In genomic region chr9:63129641-63130041, GRCm38 (mm10) we compare ENCODE assay signal across 21 mouse cellular contexts. TPM values are rescaled to one million over a fixed set of nuclear protein-coding genes. Genes with fewer than 3 reads are reported as not detected.
DNase-seq lines count a peak whose midpoint lies in the region; TF ChIP-seq lines count a peak whose summit lies in the region.
"Had no signal": no experiment of that assay in that cellular context is flagged by ENCODE, and none has a peak within 500 bp of the region (broad histone marks: within the 10 kb centered on the region; RNA-seq: fewer than 3 reads in every experiment).

No protein-coding gene starts in this region.

- TF ChIP-seq CTCF in gastrocnemius, adult 2 months (IDR thresholded peaks at IDR 0.05), result no peak

- DNase-seq in cerebellum, adult 11-12 months, result peak; percentile 35
- no peak for DNase-seq in cerebellum, postnatal 25 days
- DNase-seq in kidney, adult 9 months, result peak; percentile 43
- DNase-seq in kidney, postnatal 10 days, result no peak
- DNase-seq in lung, adult 18-20 months, result peak; percentile 77 to 87
- peak; percentile 75 for DNase-seq in lung, postnatal 25 days (ENCODE audit: low spot score)
- DNase-seq in spleen, adult 12 weeks (ENCODE audit: low spot score), result no peak
- no peak for DNase-seq in gastrocnemius, adult 2 months
- DNase-seq: cerebellum, postnatal 10 days; embryo, embryonic 11 days; forebrain, postnatal 0 days; heart, postnatal 14 days; right cerebral cortex, postnatal 14 days; thymus, adult 18-20 months; thymus, postnatal 4 days had no signal

- intact Hi-C loops in gastrocnemius, adult 2 months (cut with DNase I), result loop anchor here (5.0 to 10.0 kb wide), 2 partner anchors 215 to 268 kb away; partner anchors contain the start of gene 2300009A05Rik

- no peak overlapping the region for H3K4me3 ChIP-seq in gastrocnemius, adult 2 months
- H3K4me3 ChIP-seq: forebrain, embryonic 10.5 days; hindbrain, embryonic 12.5 days; limb, embryonic 13.5 days; neural tube, embryonic 15.5 days had no signal

- no peak overlapping the region for H3K27ac ChIP-seq in gastrocnemius, adult 2 months
- H3K27ac ChIP-seq: forebrain, embryonic 10.5 days; hindbrain, embryonic 12.5 days; limb, embryonic 13.5 days; neural tube, embryonic 15.5 days had no signal

RNA-seq across cellular contexts. Expression of gene Skor1, which starts 19.1 kb away (rescaled TPM):
- under 1 TPM in 1 of 2 experiments, not detected in 1; 0.10 TPM for total RNA-seq in gastrocnemius, adult 2 months (2021)
- total RNA-seq: CH12.LX; heart, postnatal 14 days; MEL had no signal

Comparison
In these comparisons a context has a peak if more than half of its experiments do, and no peak if none do; other contexts are left out.
1. DNase-seq: peak in cerebellum, adult 11-12 months (single experiment), kidney, adult 9 months (single experiment), lung, adult 18-20 months (2 of 2) and lung, postnatal 25 days (single experiment); none in cerebellum, postnatal 25 days (0 of 2), kidney, postnatal 10 days (single experiment), spleen, adult 12 weeks (single experiment) and gastrocnemius, adult 2 months (single experiment).